ENCODE assay signal across 19 mouse cellular contexts in the genomic region with DNA sequence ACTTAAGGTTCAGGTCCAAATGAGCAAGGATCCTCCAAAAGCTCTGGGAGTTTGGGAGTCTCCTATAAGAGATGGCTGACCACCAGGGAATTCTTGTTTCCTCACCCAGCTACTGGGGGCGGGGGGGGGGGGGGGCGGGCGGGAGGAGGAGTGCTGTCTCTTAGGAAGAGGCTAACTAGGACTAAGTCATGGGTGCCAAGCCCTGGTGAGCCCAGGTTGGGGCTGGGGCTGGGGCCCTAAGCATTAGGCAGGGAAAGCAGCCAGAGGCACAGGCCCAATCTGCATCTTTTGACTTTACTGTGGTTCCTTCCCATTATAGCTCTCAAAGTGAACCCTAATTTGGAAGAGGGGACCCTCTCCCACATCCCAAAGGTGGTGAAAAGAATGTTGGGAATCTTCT. TPM values are rescaled to one million over a fixed set of nuclear protein-coding genes. Genes with fewer than 3 reads are reported as not detected.
DNase-seq lines count a peak whose midpoint lies in the region; ATAC-seq lines count a peak whose summit lies in the region.
"Had no signal": no experiment of that assay in that cellular context is flagged by ENCODE, and none has a peak within 500 bp of the region (broad histone marks: within the 10 kb centered on the region; RNA-seq: fewer than 3 reads in every experiment).

No protein-coding gene starts in this region.

- peak overlapping the region; percentile 19; the same call in 1 of the 2 replicates for H3K4me2 ChIP-seq in kidney, embryonic 14.5 days (replicated peaks; ENCODE audit: low read depth, low read length)
- peak overlapping the region; percentile 39 for H3K4me2 ChIP-seq in intestine, embryonic 14.5 days (ENCODE audit: low read length)
- peak overlapping the region; percentile 44 for H3K4me2 ChIP-seq in neural tube, embryonic 15.5 days
- H3K4me2 ChIP-seq: midbrain, embryonic 12.5 days had no signal

- peak overlapping the region; percentile 71 for H3K27ac ChIP-seq in kidney, embryonic 14.5 days (ENCODE audit: low read depth, low read length)
- H3K27ac ChIP-seq in intestine, embryonic 14.5 days (ENCODE audit: low read depth): no peak overlapping the region
- H3K27ac ChIP-seq in neural tube, embryonic 15.5 days (replicated peaks): peak overlapping the region; percentile 66
- H3K27ac ChIP-seq: midbrain, embryonic 12.5 days had no signal

- no peaks in the 10 kb centered on the region for H3K36me3 ChIP-seq in kidney, embryonic 14.5 days (ENCODE audit: control insufficient read depth, insufficient read depth, low read length)
- no peaks in the 10 kb centered on the region for H3K36me3 ChIP-seq in intestine, embryonic 14.5 days (ENCODE audit: control insufficient read depth, insufficient read depth, low read length)
- H3K36me3 ChIP-seq in neural tube, embryonic 15.5 days: no peaks in the 10 kb centered on the region
- H3K36me3 ChIP-seq: midbrain, embryonic 12.5 days had no signal

- H3K9me3 ChIP-seq in kidney, embryonic 14.5 days (ENCODE audit: control insufficient read depth, low read length): no peaks in the 10 kb centered on the region
- no peaks in the 10 kb centered on the region for H3K9me3 ChIP-seq in intestine, embryonic 14.5 days (ENCODE audit: control insufficient read depth, low read length)
- H3K9me3 ChIP-seq in neural tube, embryonic 15.5 days (replicated peaks): no peaks in the 10 kb centered on the region
- H3K9me3 ChIP-seq: midbrain, embryonic 12.5 days had no signal

- no peak for DNase-seq in kidney, adult 11 months
- DNase-seq in embryo, embryonic 11 days: peak; percentile 38
- no peak for DNase-seq in intestine, embryonic 14.5 days (ENCODE audit: low spot score)
- DNase-seq in spleen, postnatal 14 days (ENCODE audit: low spot score in 2 of 2): no peak
- DNase-seq in lung, postnatal 25 days (ENCODE audit: low spot score): no peak
- DNase-seq in adrenal gland, postnatal 10 days: no peak
- DNase-seq: cerebellum, adult 8-10 months; heart, adult 11 months; kidney, postnatal 14 days; layer of hippocampus, adult 9-11 months had no signal

- H3K4me3 ChIP-seq in kidney, embryonic 14.5 days (ENCODE audit: low read length): no peak overlapping the region
- no peak overlapping the region for H3K4me3 ChIP-seq in intestine, embryonic 14.5 days (ENCODE audit: low read depth, low read length)
- peak overlapping the region; percentile 8; the same call in 1 of the 2 replicates for H3K4me3 ChIP-seq in neural tube, embryonic 15.5 days (replicated peaks)
- H3K4me3 ChIP-seq: midbrain, embryonic 12.5 days had no signal

- 0 out of 2 replicates have a peak overlapping the region, but pooled peaks have one; percentile 23 for H3K9ac ChIP-seq in kidney, embryonic 14.5 days (ENCODE audit: low read depth, low read length)
- H3K9ac ChIP-seq in intestine, embryonic 14.5 days (ENCODE audit: low read length): no peak overlapping the region
- peak overlapping the region; percentile 24 for H3K9ac ChIP-seq in neural tube, embryonic 15.5 days (replicated peaks)
- H3K9ac ChIP-seq: midbrain, embryonic 12.5 days had no signal

- peaks cover 62% of the 10 kb centered on the region for H3K4me1 ChIP-seq in kidney, embryonic 14.5 days (ENCODE audit: control insufficient read depth, insufficient read depth, low read length)
- peaks cover 27% of the 10 kb centered on the region for H3K4me1 ChIP-seq in intestine, embryonic 14.5 days (replicated peaks; ENCODE audit: control insufficient read depth, insufficient read depth, low read length)
- H3K4me1 ChIP-seq in neural tube, embryonic 15.5 days: peaks cover 84% of the 10 kb centered on the region
- H3K4me1 ChIP-seq: midbrain, embryonic 12.5 days had no signal

- 0 out of 2 replicates have a peak, but pooled peaks cover 6% of the 10 kb centered on the region for H3K27me3 ChIP-seq in kidney, embryonic 14.5 days (ENCODE audit: control insufficient read depth, insufficient read depth, low read length)
- H3K27me3 ChIP-seq in intestine, embryonic 14.5 days (replicated peaks; ENCODE audit: control insufficient read depth, insufficient read depth, low read length): peaks cover 56% of the 10 kb centered on the region
- no peaks in the 10 kb centered on the region for H3K27me3 ChIP-seq in neural tube, embryonic 15.5 days (replicated peaks)

- no peak for ATAC-seq in kidney, embryonic 14.5 days (ENCODE audit: low FRiP score, low TSS enrichment)
- no peak for ATAC-seq in intestine, embryonic 14.5 days (replicated peaks; ENCODE audit: low FRiP score, low TSS enrichment, low read depth)
- no peak for ATAC-seq in neural tube, embryonic 15.5 days (ENCODE audit: low FRiP score)

- WGBS in kidney, embryonic 14.5 days: 0% methylated on average over 2 of the region's 3 CpGs
- WGBS in intestine, embryonic 14.5 days: 0% methylated on average over 2 of the region's 3 CpGs
- WGBS in neural tube, embryonic 15.5 days: no CpG with 5 or more reads among the region's 3 CpGs

RNA-seq across cellular contexts. Expression of gene Hoxc4, which starts 13.4 kb away (rescaled TPM):
- polyA plus RNA-seq in kidney, embryonic 14.5 days (2014; fragmentation: Nextera tagmentation; extraction: Ambion mirVana): 7.4 and 8.6 TPM in 2 replicates
- 14.6 and 15.6 TPM in 2 replicates for polyA plus RNA-seq in intestine, embryonic 14.5 days (2014; fragmentation: Nextera tagmentation; extraction: Ambion mirVana)
- 26.7 and 48.6 TPM in 2 replicates for polyA plus RNA-seq in neural tube, embryonic 15.5 days (2015; fragmentation: Nextera tagmentation; extraction: Ambion mirVana)
- 1 to 10 TPM; 6.1 to 9.2 TPM for total RNA-seq in adrenal gland, postnatal 10 days (2021)
- total RNA-seq: left cerebral cortex, postnatal 25 days; neutrophil, adult 5-6 weeks had no signal
- polyA plus RNA-seq: heart, postnatal 0 days had no signal

RNA-seq across cellular contexts. Expression of gene Hoxc6, which starts 34.1 kb away (rescaled TPM):
- polyA plus RNA-seq in kidney, embryonic 14.5 days (2014; fragmentation: Nextera tagmentation; extraction: Ambion mirVana): 12.3 and 16.1 TPM in 2 replicates
- 6.1 and 9.6 TPM in 2 replicates for polyA plus RNA-seq in intestine, embryonic 14.5 days (2014; fragmentation: Nextera tagmentation; extraction: Ambion mirVana)
- polyA plus RNA-seq in neural tube, embryonic 15.5 days (2015; fragmentation: Nextera tagmentation; extraction: Ambion mirVana): 23.4 and 35.1 TPM in 2 replicates
- total RNA-seq in adrenal gland, postnatal 10 days (2021): 10 to 100 TPM; 25.1 to 35.7 TPM
- total RNA-seq: left cerebral cortex, postnatal 25 days; neutrophil, adult 5-6 weeks had no signal
- polyA plus RNA-seq: heart, postnatal 0 days; midbrain, embryonic 12.5 days had no signal

RNA-seq across cellular contexts. Expression of gene Hoxc8, which starts 41.8 kb away (rescaled TPM):
- polyA plus RNA-seq in kidney, embryonic 14.5 days (2014; fragmentation: Nextera tagmentation; extraction: Ambion mirVana): 12.6 and 13.8 TPM in 2 replicates
- polyA plus RNA-seq in intestine, embryonic 14.5 days (2014; fragmentation: Nextera tagmentation; extraction: Ambion mirVana): 9.5 and 11.9 TPM in 2 replicates
- polyA plus RNA-seq in neural tube, embryonic 15.5 days (2015; fragmentation: Nextera tagmentation; extraction: Ambion mirVana): 56.5 and 108 TPM in 2 replicates
- 10 to 100 TPM; 17.0 to 21.0 TPM for total RNA-seq in adrenal gland, postnatal 10 days (2021)
- total RNA-seq: left cerebral cortex, postnatal 25 days; neutrophil, adult 5-6 weeks had no signal
- polyA plus RNA-seq: brain, embryonic 14.5 days; embryonic facial prominence, embryonic 11.5 days; heart, postnatal 0 days; midbrain, embryonic 12.5 days had no signal

RNA-seq across cellular contexts. Expression of gene Hoxc9, which starts 55.9 kb away (rescaled TPM):
- polyA plus RNA-seq in kidney, embryonic 14.5 days (2014; fragmentation: Nextera tagmentation; extraction: Ambion mirVana): 10.3 and 10.7 TPM in 2 replicates
- polyA plus RNA-seq in intestine, embryonic 14.5 days (2014; fragmentation: Nextera tagmentation; extraction: Ambion mirVana): 1.7 and 1.9 TPM in 2 replicates
- polyA plus RNA-seq in neural tube, embryonic 15.5 days (2015; fragmentation: Nextera tagmentation; extraction: Ambion mirVana): 19.7 and 30.9 TPM in 2 replicates
- total RNA-seq in adrenal gland, postnatal 10 days (2021): 1 to 10 TPM; 2.4 to 3.2 TPM
- total RNA-seq: left cerebral cortex, postnatal 25 days; neutrophil, adult 5-6 weeks had no signal
- polyA plus RNA-seq: brain, embryonic 14.5 days; embryonic facial prominence, embryonic 11.5 days; heart, postnatal 0 days; lung, embryonic 16.5 days; midbrain, embryonic 12.5 days had no signal
